Mouse (Mus musculus): ENCODE results near the gene Vmn1r38. TPM values are rescaled to one million over a fixed set of nuclear protein-coding genes. Genes with fewer than 3 reads are reported as not detected.
"Not testable (repeated sequence)": the region's sequence is repeated elsewhere in the genome, so short reads cannot be mapped to it uniquely, and the experiment has no call there.

Gene Vmn1r38
- polyA plus RNA-seq (2012; rRNA removed) = not detected in 2 replicates

DNA sequence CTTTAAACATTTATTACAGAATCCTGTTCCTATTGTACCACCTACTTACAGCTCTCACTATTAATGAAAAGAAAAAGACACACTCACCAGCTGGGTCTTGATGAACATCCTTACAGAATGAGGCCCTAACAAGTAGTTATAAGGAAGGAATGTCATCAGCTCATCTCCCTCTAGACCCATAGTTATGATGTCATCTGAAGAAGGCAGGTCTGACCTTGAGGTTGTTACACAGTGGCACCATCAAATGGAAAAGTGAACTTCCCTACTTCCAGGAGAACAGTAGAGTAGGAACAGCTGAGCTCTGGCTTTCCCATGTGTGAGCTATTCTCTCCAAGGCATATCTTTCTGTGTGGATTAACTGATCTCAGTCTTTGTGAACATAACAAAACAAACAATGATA, at the start of gene Vmn1r38:
Vmn1r38 (minus strand) TSS at position 101 of the 400 bp plus-strand sequence.
- DNase-seq (ENCODE audit: low read depth, low spot score) = not testable (repeated sequence)

DNA sequence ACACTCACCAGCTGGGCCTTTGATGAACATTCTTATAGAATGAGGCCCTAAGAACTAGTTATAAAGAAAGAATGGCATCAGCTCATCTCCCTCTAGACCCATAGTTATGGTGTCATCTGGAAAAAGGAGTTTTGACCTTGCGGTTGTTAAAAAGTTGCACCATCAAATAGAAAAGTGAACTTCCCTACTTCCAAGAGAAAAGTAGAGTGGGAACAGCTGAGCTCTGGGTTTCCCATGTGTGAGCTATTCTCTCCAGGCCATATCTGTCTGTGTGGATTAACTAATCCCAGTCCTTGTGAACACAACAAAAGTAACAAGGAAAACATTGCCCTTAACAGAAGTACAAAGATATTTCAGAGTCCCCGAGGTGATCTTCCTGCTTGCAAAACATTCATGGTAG, 28.1 kb upstream of the Vmn1r38 start, which contains the start of gene Vmn1r39:
Vmn1r39 (minus strand) TSS at position 101 of the 400 bp plus-strand sequence.
- no peak for DNase-seq (ENCODE audit: low read depth, low spot score)
- 77% methylated on average over 2 of the region's 2 CpGs for WGBS

DNA sequence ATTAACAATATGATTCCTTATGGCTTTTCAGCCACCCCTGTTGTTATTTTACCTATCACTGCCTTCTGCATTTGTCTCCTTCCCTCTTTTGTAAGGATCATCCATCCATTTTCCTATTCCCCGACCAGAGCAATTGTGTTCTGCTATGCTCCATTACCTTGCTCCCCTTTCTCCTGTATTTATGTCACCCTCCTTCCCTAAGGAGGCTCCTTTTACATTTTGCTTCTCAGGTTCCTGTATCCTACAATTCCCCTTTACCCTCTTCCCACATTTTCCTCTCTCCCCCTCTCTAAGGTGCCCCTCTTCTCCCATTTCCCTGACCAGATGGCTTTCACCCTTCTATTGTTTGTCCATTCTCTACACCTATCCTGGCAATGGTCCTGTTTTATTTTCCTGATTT, 23.9 kb upstream of the Vmn1r38 start:
- no peak for DNase-seq (ENCODE audit: low read depth, low spot score)
- WGBS = 81% methylated on average over 1 of the region's 1 CpGs

DNA sequence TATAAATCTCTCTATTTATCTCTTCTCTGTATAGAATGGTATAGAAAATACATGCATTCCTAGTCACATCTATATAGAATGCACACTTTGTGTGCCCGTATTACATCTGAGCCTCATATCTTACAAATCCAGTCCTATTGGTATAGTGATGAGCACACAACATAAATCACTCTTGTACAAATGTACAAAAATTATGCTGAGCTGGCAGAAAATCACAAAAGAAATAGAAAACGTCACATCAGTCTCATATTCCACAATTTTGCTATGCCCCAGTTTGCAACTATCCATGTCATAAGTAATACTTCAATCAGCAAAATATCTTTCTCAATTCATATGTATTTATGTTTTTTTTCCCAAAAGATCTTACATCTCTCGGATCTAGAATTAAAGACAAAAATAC, 23.3 kb upstream of the Vmn1r38 start:
- no peak for DNase-seq (ENCODE audit: low read depth, low spot score)
- WGBS = 87% methylated on average over 3 of the region's 3 CpGs

DNA sequence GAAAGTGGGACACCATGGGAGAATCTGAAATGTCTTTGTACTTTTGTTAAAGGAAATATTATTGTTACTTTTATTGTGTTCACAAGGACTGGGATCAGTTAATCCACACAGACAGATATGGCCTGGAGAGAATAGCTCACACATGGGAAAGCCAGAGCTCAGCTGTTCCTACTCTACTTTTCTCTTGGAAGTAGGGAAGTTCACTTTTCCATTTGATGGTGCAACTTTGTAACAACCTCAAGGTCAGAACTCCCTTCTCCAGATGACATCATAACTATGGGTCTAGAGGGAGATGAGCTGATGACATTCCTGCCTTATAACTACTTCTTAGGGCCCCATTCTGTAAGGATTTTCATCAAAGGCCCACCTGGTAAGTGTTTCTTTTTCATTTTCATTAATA, 53.3 kb downstream of the Vmn1r38 start, which contains the start of gene Vmn1r37:
Vmn1r37 (plus strand) TSS at position 301 of the 400 bp plus-strand sequence.
- not testable (repeated sequence) for DNase-seq (ENCODE audit: low read depth, low spot score)

Other genes starting within 250 kb of the Vmn1r38 start
- 16.4 and 17.9 TPM in 2 replicates for gene Mad2l1, start 247.2 kb downstream of the Vmn1r38 start, polyA plus RNA-seq (2012; rRNA removed)
- not detected in 2 replicates for gene Vmn1r32, start 222.5 kb downstream of the Vmn1r38 start, polyA plus RNA-seq (2012; rRNA removed)
- gene Vmn1r33, start 164.3 kb downstream of the Vmn1r38 start, polyA plus RNA-seq (2012; rRNA removed) = not detected in 2 replicates
- gene Vmn1r34, start 138.7 kb downstream of the Vmn1r38 start, polyA plus RNA-seq (2012; rRNA removed) = not detected in 2 replicates
- gene Vmn1r35, start 96.7 kb downstream of the Vmn1r38 start, polyA plus RNA-seq (2012; rRNA removed) = not detected in 2 replicates
- not detected in 2 replicates for gene Vmn1r36, start 63.5 kb downstream of the Vmn1r38 start, polyA plus RNA-seq (2012; rRNA removed)
- not detected in 2 replicates for gene Vmn1r37, start 53.2 kb downstream of the Vmn1r38 start, polyA plus RNA-seq (2012; rRNA removed)
- not detected in 2 replicates for gene Vmn1r39, start 28.0 kb upstream of the Vmn1r38 start, polyA plus RNA-seq (2012; rRNA removed)
- 82.1 and 130 TPM in 2 replicates for gene Gng12, start 113.8 kb upstream of the Vmn1r38 start, polyA plus RNA-seq (2012; rRNA removed)

Data from large intestine, adult 2 months (tissue).